ENCODE assay signal across 24 mouse cellular contexts in genomic region chr9:72703754-72704153, GRCm38 (mm10). TPM values are rescaled to one million over a fixed set of nuclear protein-coding genes. Genes with fewer than 3 reads are reported as not detected.
A peak's percentile ranks its signal among the peaks of the same experiment; 100 is the strongest.
DNase-seq lines count a peak whose midpoint lies in the region; ATAC-seq and TF ChIP-seq lines count a peak whose summit lies in the region.
"Had no signal": no experiment of that assay in that cellular context is flagged by ENCODE, and none has a peak within 500 bp of the region (broad histone marks: within the 10 kb centered on the region; RNA-seq: fewer than 3 reads in every experiment).

No protein-coding gene starts in this region.

- H3K36me3 ChIP-seq in embryonic facial prominence, embryonic 15.5 days: peaks cover 76% of the 10 kb centered on the region
- H3K36me3 ChIP-seq in embryonic facial prominence, embryonic 10.5 days (replicated peaks): peaks cover 100% of the 10 kb centered on the region
- H3K36me3 ChIP-seq in heart, postnatal 0 days (replicated peaks; ENCODE audit: control insufficient read depth, insufficient read depth, low read length): peaks cover 62% of the 10 kb centered on the region

- DNase-seq in embryonic facial prominence, embryonic 10.5 days (ENCODE audit: low spot score): no peak
- DNase-seq in heart, postnatal 0 days (ENCODE audit: low spot score): no peak
- DNase-seq in heart, postnatal 4 days: no peak
- DNase-seq in Muller cell, postnatal 12 days (ENCODE audit: inconsistent ontology term): peak; percentile 58
- DNase-seq in cerebellum, postnatal 14 days: no peak
- DNase-seq in layer of hippocampus, adult 11-12 months (ENCODE audit: low spot score): no peak
- DNase-seq: cerebellum, adult 18-20 months; cerebellum, postnatal 25 days; embryo, embryonic 11 days; forebrain, postnatal 0 days; heart, postnatal 36 days; kidney, adult 9 months; liver, embryonic 13.5 days; lung, adult 2 months; lung, postnatal 36 days; right cerebral cortex, postnatal 25 days; spleen, adult 18-20 months had no signal

- H3K9me3 ChIP-seq in embryonic facial prominence, embryonic 15.5 days (replicated peaks): no peaks in the 10 kb centered on the region
- H3K9me3 ChIP-seq in embryonic facial prominence, embryonic 10.5 days: no peaks in the 10 kb centered on the region
- no peaks in the 10 kb centered on the region for H3K9me3 ChIP-seq in heart, postnatal 0 days (replicated peaks; ENCODE audit: control insufficient read depth, low read length)
- H3K9me3 ChIP-seq: heart, embryonic 13.5 days; hindbrain, embryonic 15.5 days; limb, embryonic 13.5 days; liver, embryonic 13.5 days; megakaryocyte, embryonic 14.5 days; midbrain, embryonic 13.5 days had no signal

- no peak for ATAC-seq in embryonic facial prominence, embryonic 15.5 days (ENCODE audit: insufficient number of reproducible peaks, low FRiP score, low TSS enrichment, low read depth)
- no peak for ATAC-seq in heart, postnatal 0 days (ENCODE audit: insufficient read depth, low read depth)
- ATAC-seq: forebrain, postnatal 0 days; midbrain, embryonic 13.5 days had no signal

- no peak overlapping the region for H3K4me3 ChIP-seq in embryonic facial prominence, embryonic 15.5 days (replicated peaks)
- no peak overlapping the region for H3K4me3 ChIP-seq in embryonic facial prominence, embryonic 10.5 days
- no peak overlapping the region for H3K4me3 ChIP-seq in heart, postnatal 0 days (ENCODE audit: low read depth, low read length)
- no peak overlapping the region for H3K4me3 ChIP-seq in brown adipose tissue, adult 24 weeks (ENCODE audit: insufficient read depth, low read depth, low read length)
- H3K4me3 ChIP-seq: heart, embryonic 13.5 days; hindbrain, embryonic 15.5 days; limb, embryonic 13.5 days; liver, embryonic 13.5 days; megakaryocyte, embryonic 14.5 days; midbrain, embryonic 13.5 days had no signal

- H3K4me2 ChIP-seq in embryonic facial prominence, embryonic 15.5 days (replicated peaks): no peak overlapping the region
- H3K4me2 ChIP-seq in heart, postnatal 0 days (ENCODE audit: low read depth, low read length): no peak overlapping the region
- H3K4me2 ChIP-seq: heart, embryonic 13.5 days; hindbrain, embryonic 15.5 days; limb, embryonic 13.5 days; liver, embryonic 13.5 days; midbrain, embryonic 13.5 days had no signal

- 0 out of 2 replicates have a peak overlapping the region, but pooled peaks have one; percentile 19 for H3K27ac ChIP-seq in embryonic facial prominence, embryonic 15.5 days (replicated peaks)
- H3K27ac ChIP-seq in embryonic facial prominence, embryonic 10.5 days (replicated peaks): no peak overlapping the region
- 0 out of 2 replicates have a peak overlapping the region, but pooled peaks have one; percentile 11 for H3K27ac ChIP-seq in heart, postnatal 0 days (ENCODE audit: low read depth)
- 0 out of 2 replicates have a peak overlapping the region, but pooled peaks have one; percentile 31 for H3K27ac ChIP-seq in brown adipose tissue, adult 24 weeks (replicated peaks; ENCODE audit: low read depth, low read length)
- H3K27ac ChIP-seq: heart, embryonic 13.5 days; hindbrain, embryonic 15.5 days; limb, embryonic 13.5 days; liver, embryonic 13.5 days; midbrain, embryonic 13.5 days had no signal

- H3K27me3 ChIP-seq in embryonic facial prominence, embryonic 15.5 days: no peaks in the 10 kb centered on the region
- H3K27me3 ChIP-seq in embryonic facial prominence, embryonic 10.5 days (replicated peaks; ENCODE audit: low read depth, poor library complexity, severe bottlenecking): no peaks in the 10 kb centered on the region
- H3K27me3 ChIP-seq in heart, postnatal 0 days (ENCODE audit: control insufficient read depth, insufficient read depth, low read length): no peaks in the 10 kb centered on the region
- H3K27me3 ChIP-seq: heart, embryonic 13.5 days; hindbrain, embryonic 15.5 days; limb, embryonic 13.5 days; liver, embryonic 13.5 days; megakaryocyte, embryonic 14.5 days; midbrain, embryonic 13.5 days had no signal

- no peak overlapping the region for H3K9ac ChIP-seq in embryonic facial prominence, embryonic 15.5 days
- no peak overlapping the region for H3K9ac ChIP-seq in heart, postnatal 0 days (replicated peaks; ENCODE audit: low read depth, low read length)
- H3K9ac ChIP-seq: forebrain, postnatal 0 days; heart, embryonic 13.5 days; hindbrain, embryonic 15.5 days; limb, embryonic 13.5 days; liver, embryonic 13.5 days; midbrain, embryonic 13.5 days had no signal

- 73% methylated on average over 6 of the region's 6 CpGs for WGBS in embryonic facial prominence, embryonic 15.5 days
- 85% methylated on average over 6 of the region's 6 CpGs for WGBS in embryonic facial prominence, embryonic 10.5 days
- 61% methylated on average over 6 of the region's 6 CpGs for WGBS in heart, postnatal 0 days

- no peak for TF ChIP-seq EP300 in heart, postnatal 0 days (IDR thresholded peaks at IDR 0.05; ENCODE audit: low read depth)

- no peak for TF ChIP-seq CTCF in heart, postnatal 0 days (IDR thresholded peaks at IDR 0.05; ENCODE audit: low read depth)

- H3K4me1 ChIP-seq in embryonic facial prominence, embryonic 15.5 days: peaks cover 38% of the 10 kb centered on the region
- H3K4me1 ChIP-seq in embryonic facial prominence, embryonic 10.5 days: no peaks in the 10 kb centered on the region
- H3K4me1 ChIP-seq in heart, postnatal 0 days (ENCODE audit: control insufficient read depth, insufficient read depth): peaks cover 41% of the 10 kb centered on the region
- H3K4me1 ChIP-seq in brown adipose tissue, adult 24 weeks (ENCODE audit: control insufficient read depth, insufficient read depth, insufficient read length, low read length): peaks cover 4% of the 10 kb centered on the region; the same call in 1 of the 2 replicates

RNA-seq across cellular contexts. Expression of gene Nedd4, which starts 41.6 kb away (rescaled TPM):
- polyA plus RNA-seq in embryonic facial prominence, embryonic 15.5 days (2015; fragmentation: Nextera tagmentation; extraction: Ambion mirVana): 541 and 546 TPM in 2 replicates
- 660 and 664 TPM in 2 replicates for polyA plus RNA-seq in embryonic facial prominence, embryonic 10.5 days (2016; fragmentation: Nextera tagmentation; extraction: Ambion mirVana)
- 444 and 493 TPM in 2 replicates for total RNA-seq in heart, postnatal 0 days (2014; rRNA removed; ENCODE audit: low replicate concordance)
- polyA plus RNA-seq in heart, postnatal 0 days (2015; fragmentation: Nextera tagmentation; extraction: Ambion mirVana): 294 and 303 TPM in 2 replicates
- 100 to 1,000 TPM; 610 to 637 TPM for total RNA-seq in heart, postnatal 4 days (2021)
- 162 and 164 TPM in 2 replicates for polyA plus RNA-seq in brown adipose tissue, adult 24 weeks (2012; ENCODE audit: insufficient read depth, insufficient read length, missing spikeins)
